Mouse (Mus musculus) urinary bladder, postnatal 4 days (tissue): ENCODE measurements around the gene Crybg2.
A peak's percentile ranks its signal among the peaks of the same experiment; 100 is the strongest.

Source experiments
- DNase-seq, 2 experiments: peaks; one replicate each; pipeline ENCODE4 v3.0.0; 2021 to 2022; ENCODE audit warnings: low spot score in 2 of 2

Gene Crybg2

DNA sequence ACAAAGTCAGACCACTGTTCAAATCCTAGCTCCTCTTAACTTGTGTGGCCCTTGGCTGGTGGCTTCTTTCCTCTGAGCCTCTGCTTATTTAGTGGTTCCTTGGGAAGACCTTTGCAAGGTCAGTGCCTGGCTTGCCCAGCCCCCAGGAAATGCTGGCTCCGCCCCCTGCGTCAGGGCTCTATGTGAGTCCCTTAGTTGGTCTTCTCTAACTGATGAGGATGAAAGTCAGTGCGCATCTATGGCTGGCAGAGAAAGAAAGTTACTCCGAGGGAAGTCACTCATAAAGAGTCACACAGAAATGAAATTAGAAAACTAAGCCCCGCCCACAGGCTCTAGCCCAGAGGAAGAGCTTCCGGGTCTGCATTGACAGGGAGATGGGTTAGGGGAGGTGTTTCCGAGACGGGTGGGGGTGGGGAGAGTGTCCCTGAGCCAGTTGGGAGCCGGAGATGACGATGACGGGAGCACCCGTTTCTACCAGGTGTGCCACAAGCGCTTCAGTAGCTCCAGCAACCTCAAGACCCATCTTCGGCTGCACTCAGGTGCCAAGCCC lies 2.4 kb upstream of the Crybg2 start:
- no peak for DNase-seq

DNA sequence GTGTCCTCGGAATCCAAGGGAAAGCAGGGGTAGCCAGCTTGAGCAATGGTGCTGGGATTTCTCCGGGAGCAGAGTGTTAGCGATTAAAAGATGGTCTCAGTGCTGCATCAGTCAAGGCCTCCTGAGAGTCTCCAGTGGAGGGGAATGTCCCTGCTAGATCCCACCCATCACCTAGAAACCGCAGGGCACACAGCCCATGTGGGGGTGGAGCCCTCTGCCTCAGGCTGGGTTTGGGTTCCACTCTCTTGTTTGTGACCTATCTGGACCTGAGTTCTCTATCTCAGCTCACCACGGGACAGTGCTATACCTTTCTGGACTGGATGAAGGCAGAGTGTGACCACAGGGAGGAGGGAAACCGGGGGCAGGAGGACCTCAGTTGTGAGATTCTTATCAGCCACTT lies 1.7 kb upstream of the Crybg2 start:
- no peak for DNase-seq

DNA sequence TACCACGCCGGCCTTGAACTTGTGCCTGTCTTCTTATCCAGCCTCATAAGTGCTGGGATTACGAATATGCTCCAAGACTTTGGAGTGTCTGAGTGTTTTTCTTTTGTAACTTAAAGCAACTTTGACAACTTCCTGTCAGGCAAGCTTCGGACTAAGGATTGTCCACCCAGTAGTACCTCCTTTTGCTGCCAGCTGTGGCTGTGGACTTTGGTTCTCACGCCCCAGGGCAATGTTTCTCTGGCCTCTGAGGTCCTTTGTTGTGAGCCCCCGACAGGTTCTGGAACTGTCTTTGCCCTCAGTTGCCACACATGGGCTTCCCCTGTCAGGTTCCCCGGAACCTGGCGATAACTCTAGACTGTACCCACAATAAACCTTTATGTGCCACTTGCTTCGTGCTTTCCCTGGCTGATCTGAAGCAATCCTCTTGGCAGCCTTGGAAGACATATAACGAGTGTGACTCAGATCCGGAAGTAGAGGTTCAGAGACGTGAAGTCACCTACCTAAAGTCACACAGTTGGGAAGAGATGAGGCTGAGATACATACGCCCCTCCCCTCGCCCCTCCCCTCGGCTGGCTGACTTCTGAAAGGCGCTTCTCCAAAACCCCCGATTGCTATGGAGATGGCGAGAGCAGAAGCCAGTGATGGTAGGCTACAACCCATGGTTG lies 683 bp downstream of the Crybg2 start:
- DNase-seq, result no peak

DNA sequence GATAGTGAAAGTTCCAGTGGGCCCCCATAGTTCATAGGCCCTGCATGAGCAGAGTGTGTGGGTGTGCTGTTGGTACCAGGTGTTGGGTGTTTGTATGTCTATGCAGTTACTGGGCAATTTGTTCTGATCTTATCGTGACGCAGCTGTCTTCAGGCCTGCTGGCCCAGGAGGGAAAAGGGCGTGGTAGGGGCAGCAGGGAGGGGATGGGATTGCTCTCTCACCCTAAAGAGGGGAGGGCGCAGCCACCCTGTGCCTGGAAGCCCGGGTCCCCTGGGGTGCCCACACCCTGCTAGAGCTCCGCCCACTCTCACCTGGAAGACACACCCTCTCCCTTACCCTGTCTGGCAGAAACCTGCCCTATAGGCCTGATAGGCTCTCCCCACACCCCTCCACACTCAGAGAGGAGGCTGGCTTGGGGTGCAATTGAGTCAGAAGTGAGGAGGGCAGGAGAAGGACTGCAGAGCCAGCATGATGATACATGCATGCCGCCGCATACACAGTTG lies 1.4 kb downstream of the Crybg2 start:
- no peak for DNase-seq

DNA sequence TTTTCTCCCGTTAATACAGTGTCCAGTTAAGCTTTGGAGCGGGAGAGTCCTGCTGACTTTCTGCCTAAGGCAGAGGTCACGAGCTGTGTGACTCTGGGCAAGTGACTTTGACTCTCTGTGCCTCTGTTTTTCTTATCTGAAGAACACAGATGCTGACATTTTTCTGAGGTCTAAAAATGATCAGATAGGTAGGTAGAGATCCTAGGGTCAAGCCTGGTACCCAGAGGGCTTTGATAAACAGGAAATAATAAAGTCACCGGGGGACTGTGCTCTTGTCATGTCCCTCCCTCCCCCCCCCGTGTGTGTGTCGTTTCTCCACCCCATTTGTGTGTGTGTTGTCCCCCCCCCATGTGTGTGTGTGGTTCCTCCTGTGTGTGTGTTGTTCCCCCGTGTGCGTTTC lies 1.9 kb downstream of the Crybg2 start:
- DNase-seq, result no peak

DNA sequence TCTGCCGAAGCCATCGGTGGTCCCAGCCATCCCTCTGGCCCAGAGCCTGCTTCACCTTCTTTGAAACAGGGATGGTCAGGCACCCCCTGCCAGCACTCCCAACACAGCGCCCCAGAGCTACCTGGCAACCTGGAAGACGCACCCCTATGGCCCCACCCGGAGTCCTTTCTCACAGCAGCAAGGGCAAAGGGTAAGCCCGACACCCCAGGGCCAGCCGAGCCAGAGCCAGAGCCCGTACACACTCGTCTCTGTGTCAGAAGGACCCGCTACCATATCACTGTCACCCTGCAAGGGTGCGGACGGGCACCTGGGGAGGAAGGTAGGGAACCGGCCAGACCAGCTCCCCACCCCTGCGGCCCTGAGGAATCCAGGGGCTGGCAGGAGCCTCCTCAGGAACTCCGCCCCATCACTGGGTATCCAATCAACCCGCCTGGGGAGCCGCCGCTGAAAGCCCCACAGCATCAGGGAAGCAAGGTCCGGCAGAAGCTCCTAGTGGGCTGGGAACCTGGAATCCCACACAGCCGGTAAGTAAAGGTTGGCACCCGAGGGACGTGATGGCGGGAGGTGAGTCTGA lies 4.9 kb downstream of the Crybg2 start:
- DNase-seq, result peak in 1 of 2 experiments; percentile 41

DNA sequence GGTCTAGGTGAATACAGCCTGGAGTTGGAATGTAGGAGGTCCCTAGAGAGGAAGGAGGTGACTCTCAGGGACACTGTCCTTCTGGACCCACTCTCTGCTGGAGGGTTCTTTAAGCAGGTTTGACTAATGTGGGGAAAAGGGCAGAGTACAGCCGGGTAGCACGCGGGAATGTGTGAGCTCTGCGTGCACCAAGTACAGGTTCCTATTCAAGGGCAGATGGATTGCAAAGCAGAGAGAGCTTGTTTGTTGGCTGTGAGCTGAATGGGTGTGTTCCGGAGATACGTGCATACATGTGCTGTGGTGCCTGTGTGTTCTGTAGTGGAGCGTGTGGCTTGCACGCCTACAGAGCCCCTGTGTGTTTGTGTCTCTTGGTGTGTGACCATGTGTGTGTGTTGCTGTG lies 6.8 kb downstream of the Crybg2 start:
- DNase-seq, result no peak

DNA sequence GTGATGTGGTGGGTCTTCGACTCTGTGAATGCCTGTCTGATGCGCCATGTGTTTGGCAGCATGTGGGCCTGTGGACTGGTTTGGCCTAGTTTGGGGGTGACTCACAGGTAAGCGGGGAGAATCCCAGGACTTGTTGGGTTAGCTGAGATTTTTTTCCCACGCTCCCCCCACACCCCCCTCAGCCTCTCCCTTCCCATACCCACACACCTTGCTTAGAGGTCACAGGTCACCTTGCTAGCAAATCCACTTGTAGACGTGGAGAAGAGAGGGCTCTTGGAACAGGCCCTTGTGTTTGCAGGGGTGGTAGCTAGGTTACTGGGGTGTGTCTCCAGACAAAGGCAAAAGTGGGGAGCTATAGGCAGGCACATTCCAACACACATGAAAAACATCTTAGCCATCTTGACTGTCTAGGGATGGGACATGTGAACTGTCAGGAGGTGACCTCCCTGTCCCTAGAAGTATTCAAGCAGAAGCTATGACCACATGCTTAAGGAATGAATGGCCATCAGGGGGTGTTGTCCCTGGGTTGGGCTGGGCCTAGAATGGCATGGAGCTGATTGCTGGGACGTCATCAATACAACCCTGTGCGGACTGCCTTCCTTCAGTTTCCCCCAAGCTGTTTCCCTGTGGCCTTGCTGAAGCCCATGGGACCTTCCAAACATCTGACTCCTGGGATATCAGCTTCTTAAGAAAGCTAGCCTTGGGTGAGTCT lies 7.4 kb downstream of the Crybg2 start:
- DNase-seq, result no peak

DNA sequence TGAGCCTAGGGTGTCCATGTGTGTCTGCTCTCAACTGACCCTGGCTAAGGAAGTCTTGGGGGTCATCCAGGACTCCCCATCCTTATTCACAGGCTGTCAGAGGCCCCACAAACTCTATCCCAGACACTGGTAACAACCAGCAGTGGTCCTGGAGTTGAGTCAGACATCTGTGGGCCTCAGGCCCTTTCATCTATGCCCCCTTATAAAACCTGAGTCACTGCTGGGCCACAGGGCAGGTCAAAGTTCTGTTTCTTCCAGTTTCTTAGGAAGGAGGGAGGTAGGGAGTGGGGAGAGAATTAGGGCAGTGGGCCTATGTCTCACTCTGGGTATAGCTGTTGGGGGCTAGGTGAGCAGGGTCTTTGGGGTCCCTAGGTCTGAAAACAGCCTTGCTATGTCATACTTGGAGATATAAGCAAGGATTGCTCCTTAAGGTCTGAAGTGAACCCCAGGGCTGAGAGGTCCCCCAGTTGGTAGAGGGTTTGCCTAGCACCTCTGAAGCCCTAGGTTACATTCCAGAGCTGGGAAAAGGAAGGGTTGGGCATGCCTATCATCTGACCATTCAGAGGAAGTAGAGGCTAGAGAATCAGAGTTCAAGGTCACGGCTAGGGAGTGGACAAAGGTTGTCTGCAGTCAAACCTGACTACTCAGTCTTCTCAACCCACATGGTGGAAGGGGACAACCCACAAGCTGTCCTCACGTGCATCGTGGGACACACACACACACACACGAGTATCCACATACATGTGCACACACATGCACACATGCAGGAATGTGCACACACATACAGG lies 8.4 kb downstream of the Crybg2 start:
- no peak for DNase-seq

DNA sequence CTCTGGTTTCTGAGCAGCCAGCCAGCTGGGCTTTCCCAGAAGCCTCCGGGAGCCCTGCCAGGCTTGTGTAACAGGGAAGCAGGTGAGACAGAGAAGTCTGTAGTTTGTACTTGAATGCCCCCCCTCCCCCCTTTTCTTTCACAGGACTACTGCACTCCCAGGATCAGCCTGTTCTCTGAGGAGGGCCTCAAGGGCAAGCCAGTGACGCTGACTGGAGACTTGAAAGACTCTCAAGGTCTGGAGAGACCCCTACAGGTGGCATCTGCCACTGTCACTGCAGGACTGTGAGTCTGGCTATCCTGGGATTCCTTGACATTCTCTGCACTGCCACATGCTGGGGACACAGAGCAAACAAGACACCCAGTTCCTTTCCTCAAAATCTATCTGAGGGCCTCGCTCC lies 18.1 kb downstream of the Crybg2 start:
- DNase-seq, result peak in 1 of 2 experiments; percentile 44

DNA sequence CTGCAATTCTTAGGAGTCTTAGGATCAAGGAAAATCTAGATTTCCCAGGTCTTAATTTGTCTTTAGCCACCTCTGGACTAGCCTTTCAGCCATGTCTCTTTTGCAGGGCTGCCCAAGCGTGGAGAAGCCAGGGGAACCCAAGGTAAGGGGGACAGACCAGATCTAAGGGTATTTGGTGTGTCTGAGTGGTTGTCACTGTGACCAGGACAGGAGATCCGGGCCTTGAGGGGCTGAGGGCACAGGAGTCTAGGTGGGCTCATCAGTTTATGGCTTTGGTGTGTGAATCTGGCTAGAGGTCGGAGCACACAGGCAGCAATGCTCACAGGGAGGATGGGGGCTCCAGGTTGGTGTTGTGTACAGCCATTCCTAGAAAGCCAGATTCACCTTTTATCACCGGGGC lies 20.1 kb downstream of the Crybg2 start:
- DNase-seq, result no peak

DNA sequence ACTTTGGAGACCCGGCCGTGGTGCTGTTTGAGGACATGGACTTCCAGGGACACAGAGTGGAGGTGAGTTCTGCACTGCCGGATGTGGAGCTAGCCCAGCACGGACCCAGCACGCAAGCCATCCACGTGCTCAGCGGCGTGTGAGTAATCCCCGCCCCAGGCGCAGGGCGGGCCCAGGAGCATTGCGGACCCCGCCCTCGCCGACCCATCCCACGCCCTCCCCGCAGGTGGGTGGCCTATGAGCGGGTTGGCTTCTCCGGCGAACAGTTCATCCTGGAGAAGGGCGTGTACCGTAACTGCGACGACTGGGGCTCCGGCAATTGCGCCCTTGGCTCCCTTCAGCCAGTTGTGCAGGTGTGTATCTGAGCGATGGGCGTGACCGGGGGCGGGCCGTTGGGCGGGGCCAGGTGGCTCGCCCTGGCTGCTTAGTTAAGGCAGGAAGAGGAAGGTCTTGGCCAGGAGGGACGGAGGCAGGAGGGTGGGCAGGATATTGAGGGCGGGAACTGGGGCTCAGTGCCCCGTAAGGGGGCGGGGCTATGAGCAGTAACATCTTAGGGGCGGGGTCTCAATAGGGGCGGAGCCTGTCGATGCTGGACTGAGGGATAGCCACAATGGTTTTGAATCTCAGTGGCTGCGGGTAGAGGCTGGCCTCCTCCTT lies 21.2 kb downstream of the Crybg2 start:
- peak; percentile 69 to 70 for DNase-seq

DNA sequence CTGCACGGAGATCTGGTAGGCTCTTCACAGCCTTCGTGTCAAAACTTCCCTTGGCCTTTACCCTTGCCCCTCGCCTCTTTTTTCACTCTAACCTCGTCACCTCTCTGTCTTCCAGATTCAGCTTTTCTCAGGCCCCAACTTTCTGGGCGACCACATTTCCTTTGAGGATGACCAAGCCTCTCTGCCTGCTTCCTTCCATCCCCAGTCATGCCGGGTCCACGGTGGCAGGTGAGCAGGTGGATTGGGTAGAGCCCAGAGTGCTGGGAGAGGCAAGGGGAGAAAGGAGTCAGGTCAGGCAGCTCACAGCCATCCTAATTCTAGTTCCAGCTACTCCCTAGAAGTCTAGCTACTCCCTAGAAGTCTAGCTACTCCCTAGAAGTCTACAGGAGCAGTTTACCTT lies 21.8 kb downstream of the Crybg2 start:
- peak in 1 of 2 experiments; percentile 57 for DNase-seq

DNA sequence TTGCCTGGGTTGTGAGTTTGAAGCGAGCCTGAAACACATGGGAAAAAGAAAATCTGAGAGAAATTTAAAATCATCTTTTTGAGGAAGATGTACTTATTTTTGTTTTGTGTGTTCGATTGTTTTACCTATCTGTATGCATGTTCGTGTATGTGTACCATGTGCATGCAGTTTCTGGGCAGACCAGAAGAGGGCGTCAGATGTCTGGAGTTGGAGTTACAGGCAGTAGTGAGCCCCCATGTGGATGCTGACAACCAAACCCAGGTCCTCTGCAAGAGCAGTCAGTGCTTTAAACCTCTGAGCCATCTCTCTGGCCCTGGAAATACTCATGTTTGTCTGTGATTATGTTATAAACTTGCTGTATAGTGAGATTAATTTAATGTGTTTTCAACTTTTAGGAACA lies 24.4 kb downstream of the Crybg2 start:
- DNase-seq, result no peak

DNA sequence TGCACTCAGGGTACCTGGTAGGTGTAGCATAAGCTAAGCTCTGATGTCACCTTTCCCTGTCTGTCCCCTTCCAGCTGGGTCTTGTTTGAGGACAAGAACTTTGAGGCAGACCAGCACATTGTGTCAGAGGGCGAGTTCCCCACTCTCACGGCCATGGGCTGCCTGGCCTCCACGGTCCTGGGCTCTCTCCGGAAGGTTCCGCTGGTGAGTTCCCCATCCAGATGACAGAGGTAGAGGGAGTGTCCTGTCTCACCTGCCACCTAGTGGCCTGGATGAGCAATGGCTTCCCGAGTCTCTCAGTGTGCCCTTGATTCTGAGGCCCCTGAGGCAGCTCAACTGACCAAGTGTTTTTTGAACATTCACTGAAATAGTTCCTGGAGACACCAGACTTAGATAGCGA lies 26.8 kb downstream of the Crybg2 start:
- DNase-seq, result no peak

DNA sequence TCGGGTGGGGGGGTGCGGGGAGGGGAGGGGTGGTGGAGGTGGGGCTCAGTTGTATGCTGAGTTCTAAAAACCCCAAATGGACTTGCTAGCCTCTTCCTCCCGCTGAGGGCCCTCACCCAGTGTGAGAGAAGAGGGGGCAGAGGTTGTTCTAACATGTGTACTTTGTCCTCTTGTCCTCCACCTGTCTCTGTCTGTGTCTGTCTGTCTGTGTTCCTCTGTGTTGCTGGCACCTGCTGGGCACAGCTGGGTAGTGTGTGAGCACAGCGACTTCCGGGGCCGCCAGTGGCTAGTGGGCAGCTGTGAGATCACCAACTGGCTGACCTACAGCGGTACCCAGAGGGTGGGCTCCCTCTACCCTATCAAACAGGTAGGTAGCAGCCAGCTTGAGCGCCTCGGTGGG lies 28.4 kb downstream of the Crybg2 start:
- no peak for DNase-seq

DNA sequence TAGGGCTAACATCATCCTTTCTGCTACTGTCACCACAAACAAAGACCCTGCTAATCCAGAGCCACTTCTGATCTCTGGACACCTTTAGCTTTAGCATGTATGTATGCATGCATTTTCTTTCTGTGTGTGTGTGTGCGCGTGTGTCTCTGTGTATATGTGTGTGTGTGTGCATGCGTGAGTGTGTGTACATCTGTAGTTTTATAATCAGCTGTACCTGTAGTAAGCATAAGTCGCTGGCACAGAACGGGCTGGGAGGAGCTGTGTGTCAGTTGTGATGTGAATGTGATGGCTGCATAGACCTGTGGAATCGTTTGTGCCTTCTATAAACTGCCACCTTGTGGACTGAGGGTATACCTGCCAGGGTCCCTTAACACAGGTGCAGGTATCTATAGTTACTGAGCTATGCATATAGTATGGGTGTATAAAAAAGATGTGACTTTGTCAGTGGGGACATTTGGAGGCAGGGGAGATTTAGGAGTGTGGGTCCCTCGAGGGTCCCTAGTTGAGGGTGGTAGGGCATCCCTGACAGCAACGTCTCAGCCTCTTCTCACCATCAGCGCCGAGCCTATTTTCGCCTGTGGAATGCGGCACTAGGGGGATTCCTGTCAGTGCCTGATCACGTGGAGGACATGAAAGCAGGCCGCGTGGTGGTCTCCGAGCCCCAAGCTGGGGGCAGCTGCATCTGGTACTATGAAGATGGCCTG lies 30.1 kb downstream of the Crybg2 start:
- no peak for DNase-seq

DNA sequence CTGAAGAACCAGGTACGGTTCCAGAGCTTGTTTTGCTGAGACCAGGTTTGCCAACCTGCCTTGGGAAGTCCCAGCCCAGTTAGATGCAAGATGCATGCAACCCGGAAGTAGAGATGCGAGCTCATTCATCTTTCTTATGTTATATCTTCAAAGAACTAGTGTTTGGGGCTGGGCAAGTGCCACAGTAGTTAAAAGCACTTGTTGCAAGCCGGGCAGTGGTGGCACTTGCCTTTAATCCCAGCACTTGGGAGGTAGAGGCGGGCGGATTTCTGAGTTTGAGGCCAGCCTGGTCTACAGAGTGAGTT lies 30.6 kb downstream of the Crybg2 start:
- no peak for DNase-seq

DNA sequence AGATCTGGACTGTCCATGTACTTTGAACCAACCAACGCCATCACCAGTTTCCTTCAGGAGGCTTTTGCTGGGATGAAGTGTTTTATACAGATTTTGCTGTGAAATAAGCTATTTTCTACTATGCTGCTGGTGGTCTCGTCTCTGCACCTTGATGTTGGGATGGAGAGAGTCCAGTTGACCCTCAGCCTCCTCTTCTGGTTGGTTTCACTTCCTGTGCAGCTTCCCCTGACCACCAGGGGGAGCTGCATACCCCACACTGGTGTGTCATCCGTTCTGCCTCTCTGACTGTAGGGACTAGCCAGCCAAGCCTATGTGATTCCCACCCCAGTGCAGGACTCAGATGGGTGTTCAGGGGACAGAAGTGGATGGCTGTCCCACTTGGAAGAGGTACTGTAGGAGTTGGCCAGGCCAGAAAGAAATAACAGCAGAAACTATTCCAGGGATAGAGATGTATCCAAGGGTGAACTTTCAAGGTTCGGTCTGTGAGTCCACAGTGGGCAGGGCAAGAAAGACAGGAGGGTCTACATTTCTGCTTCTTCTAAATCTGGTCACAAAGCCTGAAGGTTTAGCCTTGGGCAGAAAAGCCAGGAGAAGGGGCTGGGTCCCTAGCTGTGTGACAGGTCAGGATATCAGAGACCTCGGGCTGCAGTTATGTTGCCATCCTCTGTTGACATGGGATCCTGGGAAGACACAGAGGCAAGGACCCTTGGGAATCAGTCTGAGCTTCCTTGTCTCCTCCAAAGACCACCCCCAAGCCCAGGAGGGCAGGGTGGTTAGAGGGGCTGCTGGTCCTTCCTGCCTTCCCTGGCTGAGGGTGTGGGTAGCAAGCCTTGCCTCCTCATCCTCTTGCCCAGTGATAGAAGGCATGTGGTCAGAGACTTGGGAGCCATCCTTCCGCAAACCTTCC lies 32.0 kb downstream of the Crybg2 start:
- DNase-seq, result no peak

DNA sequence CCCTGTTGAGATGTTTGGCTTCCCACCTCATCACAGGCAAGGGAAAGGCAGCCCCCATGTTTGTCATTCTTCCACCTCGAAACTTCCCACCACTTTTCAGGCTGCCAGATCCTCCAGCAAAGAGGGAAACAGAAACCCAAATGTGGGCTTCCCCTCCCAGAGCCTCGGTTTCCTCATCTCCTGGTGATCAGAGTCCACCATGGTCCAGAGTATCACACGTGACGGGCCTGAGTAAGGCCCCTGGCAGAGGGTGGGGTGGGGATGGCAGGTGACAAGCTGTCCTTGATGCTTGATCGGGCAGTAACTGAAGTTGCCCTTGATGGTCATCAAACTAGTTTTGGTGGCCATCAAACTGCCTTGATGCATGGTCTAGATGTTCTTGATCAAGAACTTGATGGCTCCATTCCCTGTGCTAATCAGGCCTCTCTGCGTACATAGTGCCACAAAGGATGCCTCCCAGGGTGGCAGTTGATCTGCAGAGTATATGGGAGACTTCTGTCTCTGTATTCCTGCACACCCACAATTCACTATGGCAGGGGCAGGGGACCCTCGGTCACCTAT lies 33.5 kb downstream of the Crybg2 start:
- DNase-seq, result peak in 1 of 2 experiments; percentile 52
